Mouse (Mus musculus): ENCODE measurements around the gene Ythdf1. TPM values are rescaled to one million over a fixed set of nuclear protein-coding genes. Genes with fewer than 3 reads are reported as not detected.

Ythdf1 gene
- polyA plus RNA-seq, 1 experiment from 2014 or later = 55.5 TPM

- peak; percentile 61 for ATAC-seq (replicated peaks; ENCODE audit: low FRiP score, low read depth)
- peak; percentile 39 for DNase-seq (ENCODE audit: low spot score)
- under 1% methylated on average over 61 of the region's 61 CpGs for WGBS
Measured at GRCm38 (mm10) chr2:180919913-180920809, 588 bp downstream of the Ythdf1 start.

GRCm38 (mm10) chr2:180915886-180916433 is 4.8 kb downstream of the Ythdf1 start:
- H3K27me3 ChIP-seq (ENCODE audit: insufficient read depth, low read length) = no peaks in the 10 kb centered on the region
- H3K27ac ChIP-seq = no peak overlapping the region
- WGBS = 78% methylated on average over 3 of the region's 3 CpGs
- H3K4me3 ChIP-seq (replicated peaks; ENCODE audit: low read depth, low read length) = no peak overlapping the region
- ATAC-seq (replicated peaks; ENCODE audit: low FRiP score, low read depth) (no peak), DNase-seq (ENCODE audit: low spot score) (no peak)
- no peak overlapping the region for H3K4me2 ChIP-seq (ENCODE audit: low read length)
- H3K36me3 ChIP-seq (ENCODE audit: insufficient read depth, low read length) = peaks cover 59% of the 10 kb centered on the region
- H3K4me1 ChIP-seq (replicated peaks; ENCODE audit: insufficient read depth, low read length) = peaks cover 6% of the 10 kb centered on the region
- H3K9me3 ChIP-seq (replicated peaks; ENCODE audit: low read length) = no peaks in the 10 kb centered on the region
- H3K9ac ChIP-seq (ENCODE audit: low read depth, low read length) = no peak overlapping the region
- TF ChIP-seq CTCF (IDR thresholded peaks at IDR 0.05; ENCODE audit: low read depth) = no peak

More at GRCm38 (mm10) chr2:180919913-180920809, 588 bp downstream of the Ythdf1 start:
- Histone ChIP-seq H3K27me3 (ENCODE audit: insufficient read depth, low read length) (no peaks in the 10 kb centered on the region), H3K9me3 (replicated peaks; ENCODE audit: low read length) (no peaks in the 10 kb centered on the region), H3K27ac (peak overlapping the region; percentile 82), H3K4me3 (replicated peaks; ENCODE audit: low read depth, low read length) (peak overlapping the region; percentile 100), H3K36me3 (ENCODE audit: insufficient read depth, low read length) (peaks cover 25% of the 10 kb centered on the region), H3K4me2 (ENCODE audit: low read length) (peak overlapping the region; percentile 62), H3K9ac (ENCODE audit: low read depth, low read length) (peak overlapping the region; percentile 99), H3K4me1 (replicated peaks; ENCODE audit: insufficient read depth, low read length) (peaks cover 6% of the 10 kb centered on the region)
- no peak for TF ChIP-seq CTCF (IDR thresholded peaks at IDR 0.05; ENCODE audit: low read depth)

DNA sequence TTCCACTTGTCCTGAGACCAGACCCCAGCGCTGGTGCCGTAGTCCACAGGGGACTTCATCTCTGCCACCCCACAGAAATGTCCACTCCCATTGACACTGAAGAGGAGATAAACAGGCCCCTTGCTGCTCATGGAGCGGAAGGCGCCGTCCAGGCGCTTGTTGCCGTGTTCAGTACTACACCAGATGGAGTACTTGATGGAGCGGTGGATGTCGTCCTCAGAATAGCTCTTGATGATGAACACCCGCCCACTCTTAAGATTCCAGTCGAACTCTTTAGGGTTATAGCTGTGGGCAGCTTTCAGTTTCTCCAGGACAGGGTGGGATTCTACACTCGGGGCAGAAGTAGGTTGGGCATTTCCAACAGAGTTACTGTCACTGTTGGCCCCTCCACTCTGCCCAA is 9.8 kb downstream of the Ythdf1 start:
- H3K27ac ChIP-seq = no peak overlapping the region
- ATAC-seq (replicated peaks; ENCODE audit: low FRiP score, low read depth) (no peak), DNase-seq (ENCODE audit: low spot score) (no peak)
- no peak overlapping the region for H3K4me3 ChIP-seq (replicated peaks; ENCODE audit: low read depth, low read length)
- peaks cover 58% of the 10 kb centered on the region for H3K36me3 ChIP-seq (ENCODE audit: insufficient read depth, low read length)
- H3K9ac ChIP-seq (ENCODE audit: low read depth, low read length) = no peak overlapping the region
- H3K9me3 ChIP-seq (replicated peaks; ENCODE audit: low read length) = no peaks in the 10 kb centered on the region
- no peak for TF ChIP-seq CTCF (IDR thresholded peaks at IDR 0.05; ENCODE audit: low read depth)
- H3K27me3 ChIP-seq (ENCODE audit: insufficient read depth, low read length) = no peaks in the 10 kb centered on the region
- H3K4me2 ChIP-seq (ENCODE audit: low read length) = no peak overlapping the region
- WGBS = 93% methylated on average over 12 of the region's 12 CpGs
- no peaks in the 10 kb centered on the region for H3K4me1 ChIP-seq (replicated peaks; ENCODE audit: insufficient read depth, low read length)

- TF ChIP-seq CTCF (IDR thresholded peaks at IDR 0.05; ENCODE audit: low read depth) = no peak
- DNase-seq (ENCODE audit: low spot score) = no peak
- Histone ChIP-seq H3K27me3 (ENCODE audit: insufficient read depth, low read length) (no peaks in the 10 kb centered on the region), H3K9me3 (replicated peaks; ENCODE audit: low read length) (no peaks in the 10 kb centered on the region), H3K4me1 (replicated peaks; ENCODE audit: insufficient read depth, low read length) (no peaks in the 10 kb centered on the region), H3K9ac (ENCODE audit: low read depth, low read length) (no peak overlapping the region), H3K4me2 (ENCODE audit: low read length) (no peak overlapping the region), H3K4me3 (replicated peaks; ENCODE audit: low read depth, low read length) (no peak overlapping the region), H3K36me3 (ENCODE audit: insufficient read depth, low read length) (peaks cover 20% of the 10 kb centered on the region), H3K27ac (no peak overlapping the region)
- ATAC-seq (replicated peaks; ENCODE audit: low FRiP score, low read depth) = no peak
- 56% methylated on average over 5 of the region's 5 CpGs for WGBS
Measured at GRCm38 (mm10) chr2:180905556-180906221, 15.1 kb downstream of the Ythdf1 start.

DNA sequence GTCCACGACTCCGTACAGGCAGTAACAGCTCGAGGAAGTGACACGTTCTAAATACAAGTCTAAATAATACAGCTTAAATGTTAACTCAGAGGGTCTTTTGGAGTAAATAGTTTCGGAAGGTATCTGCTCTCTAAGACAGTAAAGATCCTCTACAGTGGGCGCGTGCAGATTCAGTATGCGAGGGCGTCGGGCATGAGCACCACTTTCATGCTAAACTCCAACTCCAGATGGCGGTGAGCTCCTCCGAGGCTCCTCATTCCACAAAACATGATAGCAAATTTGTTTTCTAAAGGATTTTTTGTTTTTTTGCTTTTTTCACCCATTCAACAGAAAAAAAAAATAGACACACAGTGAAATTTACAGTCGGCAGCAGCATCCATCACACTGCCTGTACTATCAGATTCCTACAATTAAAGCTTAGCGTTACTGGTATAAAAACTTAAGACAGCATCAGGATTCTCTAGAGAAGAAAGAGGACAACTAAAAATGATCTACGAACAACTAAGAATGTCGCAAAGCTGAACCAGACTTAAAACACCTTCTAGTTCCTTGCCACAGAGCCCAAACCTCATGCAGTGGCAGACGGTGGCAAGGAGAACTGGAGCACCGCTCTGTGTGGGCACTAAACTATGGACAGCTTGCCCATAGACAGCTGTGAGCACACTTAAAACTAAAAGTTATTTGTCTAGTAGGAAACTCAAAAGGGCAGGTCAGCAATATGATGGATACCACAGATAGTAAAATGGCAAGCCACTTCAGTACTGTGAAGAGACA is 16.1 kb downstream of the Ythdf1 start:
- WGBS = 92% methylated on average over 18 of the region's 18 CpGs
- H3K4me2 ChIP-seq (ENCODE audit: low read length) = no peak overlapping the region
- H3K4me3 ChIP-seq (replicated peaks; ENCODE audit: low read depth, low read length) = no peak overlapping the region
- no peak overlapping the region for H3K9ac ChIP-seq (ENCODE audit: low read depth, low read length)
- no peaks in the 10 kb centered on the region for H3K9me3 ChIP-seq (replicated peaks; ENCODE audit: low read length)
- no peak for DNase-seq (ENCODE audit: low spot score)
- H3K4me1 ChIP-seq (replicated peaks; ENCODE audit: insufficient read depth, low read length) = no peaks in the 10 kb centered on the region
- TF ChIP-seq CTCF (IDR thresholded peaks at IDR 0.05; ENCODE audit: low read depth) = no peak
- H3K36me3 ChIP-seq (ENCODE audit: insufficient read depth, low read length) = peaks cover 12% of the 10 kb centered on the region
- no peak for ATAC-seq (replicated peaks; ENCODE audit: low FRiP score, low read depth)
- H3K27me3 ChIP-seq (ENCODE audit: insufficient read depth, low read length) = no peaks in the 10 kb centered on the region
- no peak overlapping the region for H3K27ac ChIP-seq

GRCm38 (mm10) chr2:180902086-180902485 is 18.7 kb downstream of the Ythdf1 start:
- ATAC-seq (replicated peaks; ENCODE audit: low FRiP score, low read depth) = no peak
- H3K4me1 ChIP-seq (replicated peaks; ENCODE audit: insufficient read depth, low read length) = no peaks in the 10 kb centered on the region
- no peak overlapping the region for H3K27ac ChIP-seq
- no peak overlapping the region for H3K4me2 ChIP-seq (ENCODE audit: low read length)
- H3K36me3 ChIP-seq (ENCODE audit: insufficient read depth, low read length) = peaks cover 2% of the 10 kb centered on the region
- WGBS = 45% methylated on average over 2 of the region's 2 CpGs
- peak; percentile 55 for DNase-seq (ENCODE audit: low spot score)
- no peaks in the 10 kb centered on the region for H3K27me3 ChIP-seq (ENCODE audit: insufficient read depth, low read length)
- no peak overlapping the region for H3K9ac ChIP-seq (ENCODE audit: low read depth, low read length)
- peak; percentile 70 for TF ChIP-seq CTCF (IDR thresholded peaks at IDR 0.05; ENCODE audit: low read depth)
- no peaks in the 10 kb centered on the region for H3K9me3 ChIP-seq (replicated peaks; ENCODE audit: low read length)
- no peak overlapping the region for H3K4me3 ChIP-seq (replicated peaks; ENCODE audit: low read depth, low read length)

Data from kidney, postnatal 0 days (tissue).